Mouse (Mus musculus): ENCODE data around the gene Mpp2. TPM values are rescaled to one million over a fixed set of nuclear protein-coding genes. Genes with fewer than 3 reads are reported as not detected.

Mpp2 gene
- polyA plus RNA-seq, 1 experiment from 2014 or later = 1.5 TPM

DNA sequence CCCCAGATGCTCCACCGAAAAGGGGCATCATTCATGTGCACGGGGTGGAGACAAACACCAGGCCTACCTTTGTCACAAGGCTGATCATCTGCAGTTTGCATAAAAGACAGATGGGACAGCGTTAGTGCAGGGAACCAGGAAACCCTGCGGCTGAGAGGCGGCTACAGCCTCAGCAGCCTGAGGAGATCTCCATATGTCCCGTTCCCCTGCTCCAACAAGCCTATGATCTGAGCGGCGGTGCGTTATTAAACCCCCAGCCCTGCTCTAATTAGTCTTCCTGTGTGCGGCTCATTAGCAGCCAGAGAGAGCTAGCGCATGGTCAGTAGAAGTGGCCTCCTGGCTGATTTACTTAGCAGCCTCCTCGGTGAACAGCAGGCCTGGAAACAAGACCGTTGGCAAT lies 78.2 kb downstream of the Mpp2 start:
- no peak for DNase-seq (ENCODE audit: low spot score)

DNA sequence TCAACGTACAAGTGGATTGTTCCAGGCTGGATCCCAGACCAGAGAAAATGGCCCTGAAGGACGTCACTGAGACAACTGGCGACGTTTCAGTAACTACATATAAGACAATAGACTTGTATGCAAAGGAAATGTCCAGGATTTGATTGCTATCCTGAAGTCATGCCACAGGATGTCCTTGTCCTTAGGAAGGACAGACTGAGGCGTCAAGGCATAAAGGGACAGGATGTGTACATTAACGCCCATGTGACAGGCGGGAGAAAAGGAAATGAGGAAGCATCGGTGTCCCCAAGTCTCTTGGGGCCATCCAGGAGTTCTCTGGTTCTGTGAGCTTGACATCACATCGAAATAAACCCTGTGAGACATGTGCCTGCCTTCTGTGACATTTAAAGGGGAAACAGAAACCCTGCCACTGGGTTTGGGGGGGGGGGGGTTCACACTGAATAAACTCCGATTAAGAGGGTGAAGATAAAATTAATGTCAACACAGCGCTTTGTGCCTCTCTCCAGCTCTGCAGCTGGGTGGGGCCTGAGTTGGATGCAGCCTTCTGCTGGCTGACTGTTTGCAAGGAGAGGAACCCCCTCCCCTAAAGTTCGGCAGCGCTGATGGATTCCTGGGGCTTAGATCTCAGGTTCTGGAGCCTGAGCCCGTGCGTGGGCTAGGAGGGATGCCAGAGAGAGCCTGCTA lies 79.2 kb downstream of the Mpp2 start:
- no peak for DNase-seq (ENCODE audit: low spot score)

GRCm38 (mm10) chr11:102008372-102008771 lies 79.9 kb downstream of the Mpp2 start:
- no peak for DNase-seq (ENCODE audit: low spot score)

Other genes with a start within 250 kb of the Mpp2 start
- 2.8 and 3.6 TPM in 2 replicates for gene Meox1, start 194.1 kb downstream of the Mpp2 start, polyA plus RNA-seq (2015; fragmentation: Nextera tagmentation; extraction: Ambion mirVana)
- gene Sost, start 121.5 kb downstream of the Mpp2 start, polyA plus RNA-seq (2015; fragmentation: Nextera tagmentation; extraction: Ambion mirVana) = 0.08 and 0.66 TPM in 2 replicates
- gene Cfap97d1, start 104.2 kb downstream of the Mpp2 start, polyA plus RNA-seq (2015; fragmentation: Nextera tagmentation; extraction: Ambion mirVana) = not detected in 2 replicates
- gene Dusp3, start 101.5 kb downstream of the Mpp2 start, polyA plus RNA-seq (2015; fragmentation: Nextera tagmentation; extraction: Ambion mirVana) = 5.6 and 5.8 TPM in 2 replicates
- gene Mpp3, start 60.1 kb downstream of the Mpp2 start, polyA plus RNA-seq (2015; fragmentation: Nextera tagmentation; extraction: Ambion mirVana) = 0.34 and 0.41 TPM in 2 replicates
- gene Cd300lg, start 47.0 kb downstream of the Mpp2 start, polyA plus RNA-seq (2015; fragmentation: Nextera tagmentation; extraction: Ambion mirVana) = 7.4 and 8.0 TPM in 2 replicates
- 3.7 and 4.4 TPM in 2 replicates for gene Ppy, start 12.8 kb upstream of the Mpp2 start, polyA plus RNA-seq (2015; fragmentation: Nextera tagmentation; extraction: Ambion mirVana)
- gene Pyy, start 19.3 kb upstream of the Mpp2 start, polyA plus RNA-seq (2015; fragmentation: Nextera tagmentation; extraction: Ambion mirVana) = 10.9 and 12.2 TPM in 2 replicates
- 0.18 TPM in 1 of 2 replicates, not detected in the other for gene Nags, start 57.0 kb upstream of the Mpp2 start, polyA plus RNA-seq (2015; fragmentation: Nextera tagmentation; extraction: Ambion mirVana)
- gene Tmem101, start 67.9 kb upstream of the Mpp2 start, polyA plus RNA-seq (2015; fragmentation: Nextera tagmentation; extraction: Ambion mirVana) = 14.5 and 16.9 TPM in 2 replicates
- 140 and 164 TPM in 2 replicates for gene Lsm12, start 96.8 kb upstream of the Mpp2 start, polyA plus RNA-seq (2015; fragmentation: Nextera tagmentation; extraction: Ambion mirVana)
- gene G6pc3, start 101.1 kb upstream of the Mpp2 start, polyA plus RNA-seq (2015; fragmentation: Nextera tagmentation; extraction: Ambion mirVana) = 16.1 and 16.2 TPM in 2 replicates
- 19.9 and 24.8 TPM in 2 replicates for gene Hdac5, start 141.7 kb upstream of the Mpp2 start, polyA plus RNA-seq (2015; fragmentation: Nextera tagmentation; extraction: Ambion mirVana)
- 8.6 and 11.4 TPM in 2 replicates for gene BC030867, start 160.4 kb upstream of the Mpp2 start, polyA plus RNA-seq (2015; fragmentation: Nextera tagmentation; extraction: Ambion mirVana)
- gene Asb16, start 180.2 kb upstream of the Mpp2 start, polyA plus RNA-seq (2015; fragmentation: Nextera tagmentation; extraction: Ambion mirVana) = 0.07 TPM in 1 of 2 replicates, not detected in the other
- gene Tmub2, start 196.4 kb upstream of the Mpp2 start, polyA plus RNA-seq (2015; fragmentation: Nextera tagmentation; extraction: Ambion mirVana) = 41.1 and 45.1 TPM in 2 replicates
- gene Atxn7l3, start 208.1 kb upstream of the Mpp2 start, polyA plus RNA-seq (2015; fragmentation: Nextera tagmentation; extraction: Ambion mirVana) = 13.1 and 15.4 TPM in 2 replicates
- 95.2 and 96.8 TPM in 2 replicates for gene Ubtf, start 231.2 kb upstream of the Mpp2 start, polyA plus RNA-seq (2015; fragmentation: Nextera tagmentation; extraction: Ambion mirVana)